Mouse (Mus musculus): ENCODE measurements around the gene Ccdc187.

- no peak for TF ChIP-seq CTCF (IDR thresholded peaks at IDR 0.05; ENCODE audit: low read depth, low read length)
- TF ChIP-seq POLR2A (IDR thresholded peaks at IDR 0.05; ENCODE audit: extremely low read depth, insufficient read depth, low read length) = no peak
Measured at GRCm38 (mm10) chr2:26342609-26343490, 48.5 kb upstream of the Ccdc187 start.
